Mouse (Mus musculus): ENCODE data around the gene Cd37. TPM values are rescaled to one million over a fixed set of nuclear protein-coding genes. Genes with fewer than 3 reads are reported as not detected.

Cd37 gene
- polyA plus RNA-seq, 1 experiment from 2014 or later: 2.6 TPM

DNA sequence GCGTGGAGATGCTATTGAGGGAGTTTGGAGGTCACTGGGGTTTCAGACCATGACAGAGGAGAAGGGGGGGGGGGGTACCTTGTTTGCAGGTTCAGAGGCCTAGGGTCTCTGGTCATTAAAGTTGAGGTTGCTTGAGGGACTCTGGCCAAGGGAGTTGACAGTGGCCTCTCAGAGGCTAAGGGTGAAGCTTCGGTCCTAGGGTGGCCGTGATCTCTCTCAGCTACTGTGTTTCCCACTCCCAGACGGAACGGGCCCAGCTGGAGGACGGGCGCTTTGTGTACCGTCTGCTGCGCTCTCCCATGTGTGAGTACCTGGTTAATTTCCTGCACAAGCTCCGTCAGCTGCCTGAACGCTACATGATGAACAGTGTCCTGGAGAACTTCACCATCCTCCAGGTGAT, 7.0 kb downstream of the Cd37 start:
- no peak for TF ChIP-seq CTCF (IDR thresholded peaks at IDR 0.05; ENCODE audit: low read depth)
- ATAC-seq (replicated peaks; ENCODE audit: low FRiP score, low read depth) (no peak), DNase-seq (ENCODE audit: low spot score) (no peak)
- H3K27me3 ChIP-seq (ENCODE audit: insufficient read depth, low read length): no peaks in the 10 kb centered on the region
- no peaks in the 10 kb centered on the region for H3K9me3 ChIP-seq (replicated peaks; ENCODE audit: low read length)
- H3K36me3 ChIP-seq (ENCODE audit: insufficient read depth, low read length): peaks cover 38% of the 10 kb centered on the region
- 84% methylated on average over 11 of the region's 11 CpGs for WGBS
- H3K4me3 ChIP-seq (replicated peaks; ENCODE audit: low read depth, low read length): no peak overlapping the region
- H3K4me2 ChIP-seq (ENCODE audit: low read length): no peak overlapping the region
- no peak overlapping the region for H3K27ac ChIP-seq
- H3K4me1 ChIP-seq (replicated peaks; ENCODE audit: insufficient read depth, low read length): peaks cover 12% of the 10 kb centered on the region
- H3K9ac ChIP-seq (ENCODE audit: low read depth, low read length): no peak overlapping the region

DNA sequence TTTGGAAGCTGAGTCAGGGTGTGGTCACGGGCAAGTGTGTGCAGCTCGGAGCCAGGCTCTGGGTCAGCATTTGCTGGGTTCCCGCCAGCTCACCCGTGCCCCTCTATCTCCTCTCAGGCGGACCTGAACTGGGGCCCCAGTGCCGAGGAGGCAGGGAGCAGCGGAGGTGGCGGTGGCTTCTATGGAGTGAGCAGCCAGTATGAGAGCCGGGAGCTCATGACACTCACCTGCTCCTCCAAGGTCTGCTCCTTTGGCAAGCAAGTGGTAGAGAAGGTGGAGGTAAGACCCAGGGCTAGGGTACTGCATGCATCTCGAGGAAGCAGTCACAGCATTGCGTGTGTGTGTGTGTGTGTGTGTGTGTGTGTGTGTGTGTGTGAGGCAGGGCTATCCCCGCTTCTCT, 7.7 kb downstream of the Cd37 start:
- 86% methylated on average over 12 of the region's 12 CpGs for WGBS
- H3K4me3 ChIP-seq (replicated peaks; ENCODE audit: low read depth, low read length): no peak overlapping the region
- no peaks in the 10 kb centered on the region for H3K9me3 ChIP-seq (replicated peaks; ENCODE audit: low read length)
- no peak for TF ChIP-seq CTCF (IDR thresholded peaks at IDR 0.05; ENCODE audit: low read depth)
- DNase-seq (ENCODE audit: low spot score): no peak
- no peak overlapping the region for H3K4me2 ChIP-seq (ENCODE audit: low read length)
- no peak overlapping the region for H3K27ac ChIP-seq
- no peak for ATAC-seq (replicated peaks; ENCODE audit: low FRiP score, low read depth)
- H3K4me1 ChIP-seq (replicated peaks; ENCODE audit: insufficient read depth, low read length): peaks cover 12% of the 10 kb centered on the region
- H3K36me3 ChIP-seq (ENCODE audit: insufficient read depth, low read length): peaks cover 45% of the 10 kb centered on the region
- H3K27me3 ChIP-seq (ENCODE audit: insufficient read depth, low read length): no peaks in the 10 kb centered on the region
- no peak overlapping the region for H3K9ac ChIP-seq (ENCODE audit: low read depth, low read length)

DNA sequence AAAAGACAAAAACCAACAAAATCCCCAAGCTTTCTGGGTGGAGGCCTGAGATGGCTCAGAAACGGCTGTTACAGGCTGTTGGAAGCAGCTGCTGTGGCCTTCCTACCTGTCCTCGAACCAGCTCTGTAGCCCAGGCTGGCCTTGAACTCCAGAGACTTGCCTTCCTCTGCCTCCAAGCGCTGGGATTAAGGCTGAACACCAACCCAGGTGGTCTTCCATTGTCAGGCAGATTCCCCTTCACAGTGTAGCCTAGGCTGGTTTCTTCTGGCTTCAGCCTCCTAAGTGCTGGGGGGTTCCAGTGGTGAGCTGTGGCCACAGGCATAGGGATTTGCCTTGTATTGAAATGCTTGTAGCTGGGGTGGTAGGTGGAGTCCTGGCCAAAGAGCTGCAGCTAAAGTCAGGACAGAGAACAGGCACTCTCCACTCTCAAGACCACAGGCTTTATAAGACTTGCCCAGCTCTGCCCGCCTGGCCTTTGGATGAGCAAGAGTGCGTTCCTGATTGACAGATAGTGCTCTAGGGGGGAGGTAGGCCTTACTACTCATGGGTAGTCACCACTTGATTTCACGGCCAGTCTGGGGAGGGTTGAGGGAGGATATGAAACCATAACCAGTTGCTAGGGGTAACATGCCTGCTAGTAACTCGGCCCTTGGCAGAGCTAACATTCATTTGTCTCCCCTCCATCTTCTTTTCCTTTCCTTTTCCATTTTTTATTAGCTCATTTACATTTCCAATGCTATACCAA, 9.3 kb downstream of the Cd37 start:
- TF ChIP-seq CTCF (IDR thresholded peaks at IDR 0.05; ENCODE audit: low read depth): no peak
- H3K4me1 ChIP-seq (replicated peaks; ENCODE audit: insufficient read depth, low read length): peaks cover 9% of the 10 kb centered on the region
- no peak overlapping the region for H3K9ac ChIP-seq (ENCODE audit: low read depth, low read length)
- 88% methylated on average over 7 of the region's 7 CpGs for WGBS
- H3K4me2 ChIP-seq (ENCODE audit: low read length): no peak overlapping the region
- no peaks in the 10 kb centered on the region for H3K9me3 ChIP-seq (replicated peaks; ENCODE audit: low read length)
- ATAC-seq (replicated peaks; ENCODE audit: low FRiP score, low read depth) (no peak), DNase-seq (ENCODE audit: low spot score) (no peak)
- H3K27ac ChIP-seq: no peak overlapping the region
- no peaks in the 10 kb centered on the region for H3K27me3 ChIP-seq (ENCODE audit: insufficient read depth, low read length)
- H3K36me3 ChIP-seq (ENCODE audit: insufficient read depth, low read length): peaks cover 61% of the 10 kb centered on the region
- H3K4me3 ChIP-seq (replicated peaks; ENCODE audit: low read depth, low read length): no peak overlapping the region

DNA sequence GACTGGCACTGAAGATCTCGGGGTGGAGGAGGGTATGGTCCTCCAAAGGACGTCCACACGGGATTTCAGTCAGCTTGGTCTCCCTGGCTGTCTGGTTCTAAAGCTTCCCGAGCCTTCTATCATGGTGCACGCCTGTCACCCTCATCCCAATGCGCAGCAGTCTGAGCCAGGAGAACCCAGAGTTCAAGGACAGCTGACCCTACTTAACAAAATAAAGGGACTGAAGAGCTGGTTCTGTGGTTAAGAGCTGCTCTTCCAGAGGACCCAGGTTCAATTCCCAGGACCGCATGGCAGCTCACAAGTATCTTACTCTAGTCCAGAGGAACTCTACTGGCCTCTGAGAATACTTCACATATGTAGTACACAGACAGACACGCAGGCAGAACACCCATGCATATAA, 9.9 kb downstream of the Cd37 start:
- no peak for ATAC-seq (replicated peaks; ENCODE audit: low FRiP score, low read depth)
- Histone ChIP-seq H3K4me1 (replicated peaks; ENCODE audit: insufficient read depth, low read length) (peaks cover 3% of the 10 kb centered on the region), H3K9ac (ENCODE audit: low read depth, low read length) (no peak overlapping the region), H3K9me3 (replicated peaks; ENCODE audit: low read length) (no peaks in the 10 kb centered on the region), H3K4me2 (ENCODE audit: low read length) (no peak overlapping the region), H3K4me3 (replicated peaks; ENCODE audit: low read depth, low read length) (no peak overlapping the region), H3K36me3 (ENCODE audit: insufficient read depth, low read length) (peaks cover 61% of the 10 kb centered on the region), H3K27ac (no peak overlapping the region), H3K27me3 (ENCODE audit: insufficient read depth, low read length) (no peaks in the 10 kb centered on the region)
- DNase-seq (ENCODE audit: low spot score): no peak
- WGBS: 92% methylated on average over 8 of the region's 8 CpGs
- no peak for TF ChIP-seq CTCF (IDR thresholded peaks at IDR 0.05; ENCODE audit: low read depth)

DNA sequence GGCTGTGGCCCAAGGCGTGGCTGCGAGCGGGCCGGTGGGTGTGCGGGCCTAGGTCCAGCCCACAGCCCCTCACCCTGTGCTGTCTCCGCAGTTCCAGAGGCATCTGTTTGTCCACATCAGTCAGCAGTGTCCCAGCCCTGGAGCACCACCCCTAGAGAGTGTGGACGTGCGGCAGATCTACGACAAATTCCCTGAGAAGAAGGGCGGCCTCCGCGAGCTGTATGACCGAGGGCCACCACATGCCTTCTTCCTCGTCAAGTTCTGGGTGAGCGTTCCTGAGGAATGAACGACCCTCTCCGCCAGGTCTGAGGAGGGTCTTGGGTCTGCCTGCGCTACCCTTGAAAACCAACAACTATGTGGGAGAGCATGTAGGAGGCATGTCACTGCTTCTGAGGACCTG, 10.4 kb downstream of the Cd37 start:
- WGBS: 87% methylated on average over 18 of the region's 18 CpGs
- no peaks in the 10 kb centered on the region for H3K4me1 ChIP-seq (replicated peaks; ENCODE audit: insufficient read depth, low read length)
- peaks cover 62% of the 10 kb centered on the region for H3K36me3 ChIP-seq (ENCODE audit: insufficient read depth, low read length)
- H3K4me2 ChIP-seq (ENCODE audit: low read length): no peak overlapping the region
- no peak overlapping the region for H3K9ac ChIP-seq (ENCODE audit: low read depth, low read length)
- no peak for ATAC-seq (replicated peaks; ENCODE audit: low FRiP score, low read depth)
- H3K27me3 ChIP-seq (ENCODE audit: insufficient read depth, low read length): no peaks in the 10 kb centered on the region
- DNase-seq (ENCODE audit: low spot score): no peak
- H3K27ac ChIP-seq: no peak overlapping the region
- no peak overlapping the region for H3K4me3 ChIP-seq (replicated peaks; ENCODE audit: low read depth, low read length)
- no peak for TF ChIP-seq CTCF (IDR thresholded peaks at IDR 0.05; ENCODE audit: low read depth)
- H3K9me3 ChIP-seq (replicated peaks; ENCODE audit: low read length): no peaks in the 10 kb centered on the region

DNA sequence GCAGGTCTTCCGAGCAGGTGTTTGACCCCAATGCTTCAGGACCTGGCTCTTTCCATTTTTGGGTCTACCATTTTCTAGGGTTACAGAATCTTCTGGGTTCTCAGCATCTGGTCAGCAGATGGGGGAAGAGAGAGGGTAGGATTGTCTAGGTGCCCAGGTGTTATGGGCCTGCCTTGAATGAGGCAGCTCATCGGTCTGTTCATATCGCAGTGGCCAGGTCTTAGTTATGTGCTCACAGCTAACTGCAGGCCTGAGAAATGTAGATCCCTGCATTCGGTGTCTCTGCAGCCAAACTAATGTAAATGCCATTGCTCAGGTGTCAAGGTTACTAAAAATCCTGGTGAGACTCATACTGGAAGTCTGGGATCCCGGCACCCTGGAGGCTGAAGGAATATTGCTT, 12.5 kb downstream of the Cd37 start:
- H3K4me3 ChIP-seq (replicated peaks; ENCODE audit: low read depth, low read length): no peak overlapping the region
- H3K36me3 ChIP-seq (ENCODE audit: insufficient read depth, low read length): peaks cover 61% of the 10 kb centered on the region
- no peaks in the 10 kb centered on the region for H3K4me1 ChIP-seq (replicated peaks; ENCODE audit: insufficient read depth, low read length)
- DNase-seq (ENCODE audit: low spot score) (no peak), ATAC-seq (replicated peaks; ENCODE audit: low FRiP score, low read depth) (no peak)
- no peaks in the 10 kb centered on the region for H3K9me3 ChIP-seq (replicated peaks; ENCODE audit: low read length)
- no peak for TF ChIP-seq CTCF (IDR thresholded peaks at IDR 0.05; ENCODE audit: low read depth)
- no peak overlapping the region for H3K4me2 ChIP-seq (ENCODE audit: low read length)
- H3K27ac ChIP-seq: no peak overlapping the region
- no peak overlapping the region for H3K9ac ChIP-seq (ENCODE audit: low read depth, low read length)
- WGBS: 95% methylated on average over 5 of the region's 5 CpGs
- H3K27me3 ChIP-seq (ENCODE audit: insufficient read depth, low read length): no peaks in the 10 kb centered on the region

DNA sequence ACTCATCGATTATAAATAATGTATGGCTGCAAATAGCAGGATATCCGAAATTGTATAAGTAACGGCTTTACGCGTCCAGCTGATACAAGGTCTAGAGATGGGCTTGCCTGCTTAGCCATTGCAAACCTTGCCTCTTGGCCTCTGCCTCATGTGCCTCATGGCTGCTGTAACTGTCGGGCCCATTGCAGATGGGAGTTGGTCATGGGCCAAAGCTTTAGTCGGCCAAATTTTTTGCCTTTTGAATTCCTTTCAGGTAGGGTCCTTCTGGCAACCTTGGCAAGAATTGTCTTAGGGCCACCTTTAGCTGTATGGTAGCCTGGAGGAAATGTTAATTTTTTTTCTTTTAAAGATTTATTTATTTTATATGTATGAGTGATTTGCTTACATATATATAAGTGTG, 14.1 kb downstream of the Cd37 start:
- ATAC-seq (replicated peaks; ENCODE audit: low FRiP score, low read depth) (no peak), DNase-seq (ENCODE audit: low spot score) (no peak)
- TF ChIP-seq CTCF (IDR thresholded peaks at IDR 0.05; ENCODE audit: low read depth): no peak
- Histone ChIP-seq H3K4me1 (replicated peaks; ENCODE audit: insufficient read depth, low read length) (no peaks in the 10 kb centered on the region), H3K4me3 (replicated peaks; ENCODE audit: low read depth, low read length) (no peak overlapping the region), H3K27ac (no peak overlapping the region), H3K9ac (ENCODE audit: low read depth, low read length) (no peak overlapping the region), H3K4me2 (ENCODE audit: low read length) (no peak overlapping the region), H3K27me3 (ENCODE audit: insufficient read depth, low read length) (no peaks in the 10 kb centered on the region), H3K9me3 (replicated peaks; ENCODE audit: low read length) (no peaks in the 10 kb centered on the region), H3K36me3 (ENCODE audit: insufficient read depth, low read length) (peaks cover 67% of the 10 kb centered on the region)
- WGBS: 86% methylated on average over 7 of the region's 7 CpGs
